Mouse (Mus musculus) kidney, adult 18-20 months (tissue): ENCODE results near the gene Igfals.

Experiments
- DNase-seq: peaks from one replicate; pipeline ENCODE4 v3.0.0; 2021

Igfals gene

DNA sequence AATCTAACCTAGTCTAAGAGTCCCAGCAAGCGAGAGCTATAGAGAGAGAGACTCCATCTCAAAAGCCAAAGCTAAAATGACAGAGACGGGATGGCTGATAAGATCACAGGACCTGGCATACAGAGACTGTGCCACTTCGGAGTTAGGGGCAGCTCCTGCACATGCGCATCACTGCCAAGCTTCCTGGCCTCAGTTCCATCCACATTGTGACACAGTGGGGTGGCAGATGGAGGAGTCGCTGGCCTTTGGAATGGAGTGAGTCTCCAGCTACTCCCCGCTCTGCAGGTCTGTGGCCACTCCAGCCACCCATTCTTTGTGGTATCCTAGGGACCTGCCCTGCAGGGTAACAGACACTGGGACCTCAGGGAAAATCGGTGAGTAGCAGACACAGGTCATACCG lies at the start of gene Igfals:
Gene Igfals (plus strand): TSS at position 222 of the 400 bp plus-strand sequence.
- no peak for DNase-seq

DNA sequence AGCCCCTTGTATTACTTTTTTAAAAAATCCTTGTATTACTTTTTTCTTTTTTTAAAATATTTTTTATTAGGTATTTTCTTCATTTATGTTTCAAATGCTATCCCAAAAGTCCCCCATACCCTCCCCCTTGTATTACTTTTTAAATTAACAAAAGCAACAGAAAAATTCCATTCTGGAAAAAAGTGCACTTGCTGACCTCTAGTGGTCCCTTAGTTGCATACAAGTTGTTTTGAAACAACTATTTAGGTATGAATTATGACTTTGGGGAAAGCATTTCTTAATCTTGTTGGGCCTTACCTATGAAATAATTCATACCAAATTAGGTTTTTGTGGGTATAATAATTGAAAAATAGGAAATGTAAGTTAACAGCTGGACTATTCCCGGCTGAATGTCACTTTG lies 48.3 kb upstream of the Igfals start:
- DNase-seq, result no peak

DNA sequence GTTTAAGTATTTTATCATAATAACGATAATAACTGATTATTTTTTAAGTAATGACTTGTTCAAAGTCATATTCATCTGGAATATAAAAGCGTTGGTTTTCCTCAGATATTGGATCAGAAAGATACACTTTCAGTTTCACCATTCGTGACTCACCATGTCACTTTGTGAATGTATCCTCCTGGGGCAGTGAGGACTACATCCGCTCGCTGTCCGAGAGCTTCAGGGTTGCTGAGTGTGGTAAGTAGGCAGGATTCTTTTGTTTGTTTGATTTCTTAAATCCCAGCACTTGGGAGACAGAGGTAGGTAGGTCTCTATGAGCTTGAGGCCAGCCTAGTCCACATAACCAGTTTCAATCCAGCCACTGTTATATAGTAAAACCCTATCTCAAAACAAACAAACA lies 47.6 kb upstream of the Igfals start:
- DNase-seq, result no peak

DNA sequence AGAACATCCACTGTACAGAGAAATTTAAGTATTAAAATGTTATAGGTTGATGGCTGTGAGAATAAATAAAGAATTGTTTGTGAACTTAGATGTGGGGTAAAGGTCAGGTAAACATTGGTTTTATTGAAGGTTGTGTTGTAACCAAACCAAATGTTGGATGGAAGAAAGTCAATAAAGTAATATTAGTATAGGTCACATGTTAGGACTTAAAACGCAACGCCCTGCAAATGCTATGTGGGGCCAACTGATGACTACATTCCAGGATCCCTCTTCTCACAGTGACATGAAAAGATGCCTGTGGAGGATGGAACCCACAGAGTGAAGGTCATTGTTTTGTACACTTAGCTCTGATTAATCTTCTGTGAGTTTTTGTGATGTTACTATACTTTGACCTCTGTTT lies 46.3 kb upstream of the Igfals start:
- no peak for DNase-seq

DNA sequence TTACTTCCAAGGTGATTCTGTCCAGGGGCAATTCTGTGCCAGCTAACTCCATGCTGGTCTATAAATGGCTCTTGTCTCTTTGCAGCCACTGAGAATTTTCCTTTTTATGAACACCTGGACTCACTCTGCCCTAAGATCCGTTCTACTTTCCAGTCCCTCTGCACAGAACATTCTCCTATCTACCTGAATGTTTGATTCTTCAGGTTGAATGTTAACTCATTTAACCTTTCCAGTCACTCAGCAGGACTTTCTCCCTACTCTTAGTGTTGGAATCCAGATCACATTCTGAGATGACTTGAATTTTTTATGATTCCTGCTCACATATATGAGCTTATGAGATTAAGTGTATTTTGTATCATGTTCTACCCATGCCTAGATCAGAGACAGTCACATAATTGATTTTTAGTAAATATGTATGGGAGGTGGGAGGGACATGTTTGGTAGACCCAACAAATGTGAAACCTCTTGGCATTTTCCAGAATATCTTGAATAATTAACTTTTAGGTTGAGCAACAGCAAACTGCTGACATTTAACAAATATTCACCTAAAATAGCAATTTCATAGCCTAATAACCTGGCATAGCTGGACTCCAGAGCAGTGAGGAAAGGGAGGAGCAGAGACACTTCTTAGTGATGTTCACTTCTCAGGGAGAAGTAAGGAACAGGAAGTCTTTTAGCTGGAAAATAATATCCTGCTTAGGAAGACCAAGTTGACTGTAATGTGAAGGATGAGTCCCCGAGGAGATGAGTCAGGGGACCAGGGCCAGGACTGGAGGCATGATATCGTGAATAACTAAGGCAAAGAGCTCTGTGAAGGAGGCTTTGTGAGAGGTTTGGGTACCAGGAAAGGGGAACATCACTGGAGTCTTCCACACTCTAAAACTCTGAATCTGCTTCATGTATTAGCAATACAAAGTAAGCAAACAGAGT lies 44.2 kb upstream of the Igfals start:
- peak; percentile 17 for DNase-seq

DNA sequence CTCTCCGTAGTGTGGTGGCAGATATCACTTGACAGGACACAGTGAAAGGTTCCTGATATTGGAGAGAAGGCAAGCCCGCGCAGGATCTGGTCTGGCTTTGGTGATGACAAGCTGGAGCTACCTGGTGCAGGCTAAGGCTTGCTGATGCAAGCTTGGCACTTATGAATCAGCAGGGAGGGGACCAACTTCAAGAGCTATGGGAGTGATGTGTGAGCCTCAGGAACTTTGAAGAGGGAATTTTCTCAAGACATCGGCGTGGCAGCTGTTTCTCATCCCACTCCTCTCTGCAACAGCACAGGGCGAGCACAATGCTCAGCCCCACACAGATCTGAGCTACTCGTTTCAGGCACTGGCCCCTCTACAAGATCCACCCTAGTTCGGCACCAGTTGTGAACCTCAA lies 26.0 kb upstream of the Igfals start, which contains the start of gene Hagh:
Gene Hagh (plus strand): TSS at position 302 of the 400 bp plus-strand sequence.
- DNase-seq, result no peak

DNA sequence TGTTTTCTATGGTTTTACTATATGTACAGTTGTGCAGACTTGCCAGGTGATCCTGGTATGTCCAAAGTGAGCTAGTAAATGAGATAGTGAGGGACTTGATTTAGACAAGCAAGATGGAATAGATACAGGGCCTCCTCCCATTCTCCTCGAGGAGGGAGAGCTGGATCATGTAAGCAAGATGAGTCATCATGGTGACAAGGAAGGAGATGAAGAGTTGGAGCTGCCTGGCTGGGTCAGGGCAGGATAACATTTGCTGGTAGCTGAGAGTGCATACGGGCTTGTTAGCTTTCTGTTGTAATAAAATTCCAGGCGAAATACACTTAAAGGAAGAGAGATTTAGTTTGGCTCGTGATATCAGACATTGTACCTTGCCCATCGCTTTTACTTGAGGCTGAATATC lies 25.5 kb upstream of the Igfals start:
- no peak for DNase-seq

DNA sequence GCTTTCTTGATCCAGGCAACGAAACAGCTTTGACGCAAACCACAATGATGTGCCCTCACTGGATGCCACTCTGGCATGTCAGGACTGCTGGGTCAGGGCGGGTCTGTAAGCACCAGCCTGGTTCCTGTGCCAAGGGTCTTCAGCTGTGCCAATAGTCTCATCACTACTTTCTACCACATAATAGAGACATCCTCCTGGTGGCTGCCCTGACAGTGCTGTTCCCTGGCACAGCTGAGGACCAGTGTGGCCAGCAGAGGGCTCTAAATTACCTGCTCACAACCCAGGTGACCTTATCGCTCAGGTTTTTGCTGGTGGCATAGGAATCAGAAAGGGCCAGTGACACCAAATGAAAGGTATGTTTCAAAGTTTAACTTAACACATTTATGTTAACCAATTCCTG lies 24.7 kb upstream of the Igfals start:
- peak; percentile 71 for DNase-seq

DNA sequence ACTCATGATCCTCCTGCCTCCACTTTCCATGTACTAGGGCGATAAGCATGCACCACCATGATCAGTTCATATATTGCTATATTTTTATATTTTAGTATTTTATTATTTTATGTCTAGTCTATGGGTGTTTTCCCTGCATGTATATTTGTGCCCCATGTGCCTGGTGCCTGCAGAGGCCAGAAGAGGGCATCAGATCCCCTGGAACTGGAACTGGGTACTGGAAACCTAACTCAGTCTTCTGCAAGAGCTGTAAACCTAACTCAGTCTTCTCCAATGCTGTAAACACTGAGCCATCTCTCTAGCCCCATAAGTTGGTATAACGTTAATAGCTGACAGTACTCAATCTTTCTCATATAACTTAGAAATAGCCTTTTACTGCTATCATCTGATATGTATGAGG lies 23.2 kb upstream of the Igfals start:
- DNase-seq, result peak; percentile 46

DNA sequence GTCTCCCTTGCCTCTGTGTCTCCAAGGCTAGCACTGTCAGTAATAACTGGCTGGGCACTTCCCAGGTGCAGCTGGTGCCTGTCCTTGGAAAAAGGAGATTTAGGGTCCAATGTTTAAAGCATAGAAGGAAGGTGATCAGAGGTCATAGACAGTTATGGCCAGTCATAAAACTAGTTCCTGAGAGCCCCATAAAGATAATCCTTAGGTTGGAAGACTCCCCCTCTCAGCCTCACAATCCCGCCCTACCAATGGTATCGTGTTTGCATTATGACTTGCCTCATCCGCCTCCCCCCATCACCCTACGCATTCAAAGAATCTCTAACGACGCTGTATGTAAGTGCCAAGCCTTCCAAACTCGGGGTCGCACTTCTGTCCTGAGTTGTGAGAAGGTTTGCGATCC lies 21.3 kb upstream of the Igfals start:
- DNase-seq, result no peak

DNA sequence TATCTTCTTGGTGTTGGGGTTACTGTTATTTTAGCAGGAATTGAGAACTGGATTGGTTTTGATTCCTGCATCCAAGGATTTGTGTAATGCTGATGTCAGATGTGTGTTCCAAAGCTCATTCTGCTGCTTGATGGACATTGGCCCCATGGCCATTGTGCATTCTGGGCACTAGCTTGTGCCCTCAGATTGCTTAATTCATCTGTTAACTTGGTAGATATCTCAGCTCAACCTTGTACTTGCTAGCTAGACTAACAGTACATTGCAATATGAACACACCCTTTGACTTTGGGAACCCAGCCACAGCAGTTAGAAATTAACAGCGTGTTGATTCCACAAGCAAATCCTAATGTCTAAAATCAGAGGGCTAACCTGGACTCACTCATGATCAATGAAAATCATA lies 18.4 kb upstream of the Igfals start:
- peak; percentile 68 for DNase-seq

DNA sequence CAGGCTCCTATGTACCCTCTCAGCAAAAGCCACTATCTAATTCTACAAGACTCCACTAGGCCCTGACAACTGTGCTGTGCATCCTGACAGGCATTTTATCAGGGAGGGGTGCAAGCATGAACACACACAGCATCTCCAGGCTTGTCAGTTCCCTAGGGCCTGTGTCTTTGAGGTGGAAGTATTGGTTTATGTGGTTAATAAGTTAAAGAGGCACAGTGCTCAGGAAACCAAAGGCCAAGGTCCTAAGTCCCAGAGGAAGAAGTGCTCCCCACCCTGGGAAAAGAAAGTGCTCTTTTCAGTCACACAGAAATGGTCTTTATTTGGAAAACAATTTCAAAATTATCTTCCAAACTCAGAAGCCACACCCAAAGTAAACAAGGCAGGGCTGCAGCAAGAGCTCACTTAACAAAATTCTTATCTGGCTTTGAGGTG lies 17.2 kb upstream of the Igfals start:
- peak; percentile 60 for DNase-seq

DNA sequence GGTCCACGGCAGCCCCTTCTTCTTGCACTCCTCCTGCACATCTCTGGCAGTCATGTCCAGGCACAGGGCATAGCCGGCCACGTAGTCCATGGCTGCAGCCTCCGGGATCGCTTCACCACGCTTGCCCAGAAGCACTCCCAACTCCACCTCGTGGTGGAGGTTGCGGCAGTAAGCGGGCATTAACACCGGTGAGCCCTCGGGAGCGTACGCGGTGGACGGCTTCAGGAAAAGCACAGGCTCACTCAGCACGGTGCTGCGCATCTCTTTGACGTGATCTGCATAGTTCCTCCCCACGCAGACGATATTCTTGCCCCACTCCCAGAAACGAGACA lies 16.1 kb upstream of the Igfals start:
- DNase-seq, result no peak

DNA sequence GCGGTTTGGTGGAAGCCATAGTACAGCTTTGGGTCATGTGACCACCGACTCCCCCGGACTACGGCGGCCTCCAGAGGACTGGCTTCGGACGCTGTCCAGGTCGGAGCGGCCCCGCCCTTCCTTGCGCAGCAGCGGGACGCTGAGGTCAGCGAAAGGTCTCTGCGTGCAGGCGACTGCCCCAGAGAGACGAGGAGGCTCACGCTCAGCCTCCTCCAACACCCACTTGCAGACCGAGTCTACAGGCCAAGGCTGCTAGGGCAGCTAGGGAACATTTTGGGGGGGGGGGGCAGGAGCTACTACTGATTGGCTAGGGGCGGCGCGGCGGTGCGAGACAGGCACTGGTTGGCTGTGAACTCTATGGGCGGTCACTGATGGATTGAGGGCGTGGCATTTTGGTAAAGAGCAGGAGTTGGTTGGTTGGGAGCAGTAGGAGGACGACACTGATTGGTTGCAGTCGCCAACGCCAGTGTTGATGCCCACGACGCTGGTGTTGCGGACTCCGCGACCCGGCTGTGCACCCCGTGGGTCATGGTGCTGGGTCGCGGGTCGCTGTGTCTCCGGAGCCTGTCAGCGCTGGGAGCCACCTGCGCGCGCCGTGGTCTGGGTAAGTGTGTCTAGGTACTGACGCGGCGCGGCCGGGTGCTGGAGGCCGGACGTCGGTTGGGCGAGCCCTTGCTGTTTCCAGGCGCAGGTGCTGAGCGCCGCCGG lies 15.6 kb upstream of the Igfals start, which contains the start of gene Fahd1:
Gene Fahd1 (minus strand): TSS at position 300 of the 708 bp plus-strand sequence.
- DNase-seq, result peak; percentile 97

DNA sequence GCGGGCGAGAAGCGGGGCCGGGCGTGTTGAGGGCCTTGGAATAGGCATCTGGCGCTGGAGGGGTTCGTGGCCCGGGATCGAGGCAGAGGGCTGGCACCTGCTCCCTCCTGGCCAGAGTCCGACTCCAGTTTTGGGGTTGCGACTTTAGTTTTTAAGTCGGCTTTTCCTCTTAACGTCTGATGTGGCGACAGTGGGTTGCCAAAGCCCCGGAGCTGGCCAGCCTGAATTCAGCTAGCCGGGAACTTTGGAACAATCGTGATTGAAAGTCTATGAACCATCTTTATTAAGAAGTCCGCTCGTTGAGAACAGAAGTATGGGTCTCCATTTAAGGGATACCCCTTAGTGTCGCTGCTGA lies 15.0 kb upstream of the Igfals start:
- DNase-seq, result no peak

DNA sequence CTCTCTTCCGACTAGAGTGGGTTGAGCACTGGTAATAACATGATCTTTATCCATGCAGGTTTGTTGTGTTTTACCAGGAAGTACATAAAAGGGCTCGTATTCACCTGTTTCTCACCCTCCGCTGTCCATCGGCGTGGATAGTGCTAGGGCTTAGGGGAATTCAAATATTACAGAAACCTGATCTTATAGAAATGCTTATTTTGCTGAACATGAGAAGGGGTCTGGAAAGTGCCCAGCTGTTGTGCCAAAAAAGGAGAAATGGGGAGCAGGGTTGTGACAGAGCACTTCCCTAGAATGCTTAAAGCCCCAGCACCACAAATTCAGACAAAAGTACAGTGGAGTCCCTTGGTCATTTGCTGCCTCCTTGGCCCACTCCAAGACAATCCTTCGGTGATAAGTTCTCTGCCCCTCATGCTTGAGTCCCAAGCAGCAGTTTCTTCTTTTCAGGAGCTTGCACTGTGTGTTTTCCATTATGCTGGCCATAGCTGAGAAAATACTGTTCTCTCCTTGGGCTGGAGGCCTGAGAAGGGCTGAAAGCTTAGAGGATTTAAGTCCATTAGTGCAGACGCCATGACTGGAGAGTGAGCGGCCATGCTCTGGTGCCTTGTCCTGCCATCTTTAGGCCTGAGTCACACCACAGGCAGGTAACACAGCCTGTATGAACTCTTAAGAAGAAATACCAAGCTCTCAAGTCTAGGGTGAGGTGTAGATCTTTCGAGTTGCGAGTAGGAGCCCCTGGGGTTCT lies 14.2 kb upstream of the Igfals start:
- DNase-seq, result no peak

DNA sequence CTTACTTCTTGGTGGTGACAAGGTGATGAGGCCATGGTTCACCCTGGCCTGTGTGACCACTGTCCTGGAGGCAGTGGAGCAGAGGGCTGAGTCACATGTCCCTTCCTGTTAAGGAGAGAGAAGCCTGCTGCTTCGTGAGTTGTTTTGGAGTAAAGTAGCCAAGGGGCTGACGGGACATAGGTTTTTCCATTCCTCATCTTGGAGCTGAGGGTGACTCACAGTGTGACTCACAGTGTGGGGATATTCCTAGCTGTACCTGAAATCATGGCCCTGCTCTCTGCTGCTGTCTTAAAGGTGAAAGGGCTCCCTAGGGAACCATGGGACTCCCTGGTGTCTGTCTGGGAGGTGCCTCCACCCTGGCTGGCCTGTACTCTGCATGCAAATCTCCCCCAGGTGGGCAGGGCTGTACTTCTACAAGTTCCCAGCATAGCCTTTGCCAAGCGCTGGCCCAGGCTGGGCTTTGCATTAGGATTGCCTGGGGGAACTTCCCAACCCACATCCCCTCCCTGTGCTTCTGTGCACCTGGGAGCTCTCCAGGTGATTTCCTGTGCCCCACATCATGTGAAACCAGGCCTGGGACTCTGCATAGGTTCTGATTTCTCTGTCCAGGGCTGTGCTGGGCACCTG lies 9.8 kb upstream of the Igfals start:
- peak; percentile 40 for DNase-seq

DNA sequence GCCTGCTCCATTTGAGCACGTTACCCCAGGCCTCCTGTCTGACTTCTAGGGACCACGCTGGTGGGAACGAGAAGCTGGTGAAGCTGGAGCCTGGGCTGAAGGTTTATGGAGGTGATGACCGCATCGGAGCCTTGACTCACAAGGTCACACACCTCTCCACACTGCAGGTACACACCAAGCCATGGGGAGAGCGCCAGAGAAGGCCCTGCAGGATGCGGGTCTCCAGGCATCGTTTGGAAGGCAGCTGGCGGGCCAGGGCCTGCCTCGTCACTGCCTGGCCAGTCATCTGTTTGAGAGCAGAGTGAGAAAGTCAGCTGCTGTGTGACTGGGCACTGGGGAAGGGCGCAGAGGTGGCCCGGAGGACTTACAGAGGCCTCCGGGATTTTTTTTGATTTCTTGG lies 9.2 kb upstream of the Igfals start:
- no peak for DNase-seq

DNA sequence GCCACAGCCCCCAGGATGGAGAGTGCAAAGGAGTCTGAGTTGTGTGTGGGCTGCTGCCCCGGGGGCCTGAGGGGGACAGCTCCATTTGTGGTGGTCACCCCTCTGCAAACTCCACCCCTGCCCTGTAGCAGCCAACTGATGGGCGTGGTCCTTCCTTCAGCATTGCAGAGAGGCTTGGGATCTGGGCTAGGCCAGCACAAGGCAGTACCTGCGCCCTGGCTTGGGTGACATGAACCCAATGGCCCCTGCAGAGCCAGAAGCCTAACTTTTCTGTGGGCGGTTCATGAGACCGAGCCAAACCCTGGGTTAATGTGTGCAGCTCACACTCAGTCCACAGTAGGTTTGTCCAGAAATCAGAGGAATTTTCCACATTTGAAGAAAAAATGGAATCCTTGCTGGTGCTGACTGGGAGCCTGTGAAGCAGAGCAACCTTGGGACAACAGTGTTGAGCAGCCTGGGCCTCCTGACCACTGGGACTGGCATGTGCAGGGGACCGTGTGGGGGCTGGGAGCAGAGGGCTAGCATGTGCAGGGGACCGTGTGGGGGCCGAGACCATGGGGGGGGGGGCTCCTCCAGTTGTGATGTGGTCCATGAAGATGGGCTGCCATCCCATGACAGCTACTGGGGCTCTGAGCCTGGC lies 7.8 kb upstream of the Igfals start:
- peak; percentile 84 for DNase-seq

DNA sequence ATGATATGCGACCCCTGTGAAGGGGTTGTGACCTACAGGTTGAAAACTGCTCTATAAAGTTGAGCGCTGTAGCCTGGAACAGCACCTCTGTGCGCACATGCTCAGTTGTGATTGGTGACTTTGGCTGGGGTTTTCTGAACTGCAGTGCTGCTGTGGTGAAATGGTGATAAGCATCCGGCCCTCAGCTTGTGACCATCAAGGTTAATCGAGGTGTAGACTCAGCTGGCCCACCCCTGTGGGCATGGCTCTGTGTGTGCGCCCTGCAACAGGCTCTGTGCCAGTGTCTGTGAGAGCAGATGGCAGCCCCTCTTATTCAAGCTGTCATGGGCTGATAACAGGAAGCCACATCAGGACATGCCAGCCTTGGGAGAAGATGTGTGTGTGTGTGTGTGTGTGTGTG lies 6.8 kb upstream of the Igfals start:
- DNase-seq, result no peak

DNA sequence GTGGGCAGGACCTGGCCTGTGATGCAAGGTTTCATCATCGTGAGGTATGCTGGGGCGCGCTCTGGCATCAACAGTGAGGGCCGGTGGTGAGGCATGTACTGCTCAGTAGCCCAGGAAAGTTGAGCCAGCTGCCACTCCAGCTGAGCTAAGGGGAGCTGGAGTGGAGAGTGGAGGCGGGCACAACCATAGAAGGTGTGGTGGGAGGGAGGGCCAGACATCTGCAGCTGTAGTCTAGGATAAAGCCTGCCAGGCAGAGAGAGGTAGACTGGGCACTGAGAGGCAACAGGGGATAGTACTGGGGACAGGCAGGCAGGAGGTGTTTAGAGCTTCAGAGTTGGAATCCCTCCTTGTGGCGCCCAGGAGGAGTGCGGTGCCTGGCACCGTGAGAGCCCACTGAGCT lies 5.7 kb upstream of the Igfals start:
- DNase-seq, result no peak

DNA sequence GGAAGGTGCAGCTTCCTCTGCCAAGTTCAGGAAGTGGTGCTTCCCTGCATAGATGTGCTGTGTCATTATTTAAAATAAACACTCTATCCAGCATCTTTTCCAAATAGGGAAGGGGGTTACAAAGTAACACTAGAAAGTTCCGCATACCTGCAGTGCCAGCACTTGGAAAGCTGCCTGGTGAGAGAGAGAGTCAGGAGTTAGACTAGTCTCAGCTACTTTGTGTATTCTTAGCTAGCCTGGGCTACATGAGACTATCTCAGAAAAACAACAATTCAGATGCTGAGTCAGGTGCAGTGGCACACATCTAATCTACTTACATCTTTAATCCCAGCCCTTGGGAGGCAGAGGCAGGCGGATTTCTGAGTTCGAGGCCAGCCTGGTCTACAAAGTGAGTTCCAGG lies 4.0 kb upstream of the Igfals start:
- no peak for DNase-seq

DNA sequence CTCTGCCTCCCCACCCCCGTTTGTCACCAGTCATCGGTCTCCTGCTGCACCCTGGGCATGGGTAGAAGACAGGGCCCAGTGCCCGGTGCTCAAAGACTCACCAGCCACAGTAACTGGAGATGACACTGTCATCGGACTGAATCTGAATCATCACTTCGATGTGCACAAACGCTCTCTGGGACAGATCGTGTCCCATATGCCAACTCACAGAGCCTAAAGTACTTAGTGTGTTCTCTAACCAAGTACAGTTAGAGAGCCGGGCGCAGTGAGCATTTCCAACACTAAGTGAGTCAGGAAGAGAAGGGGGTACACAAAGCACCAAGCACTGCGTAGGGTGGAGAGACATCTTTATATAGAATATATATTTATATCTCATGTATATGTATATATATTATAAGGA lies 2.1 kb downstream of the Igfals start:
- no peak for DNase-seq
